Mouse (Mus musculus) liver, embryonic 14.5 days (tissue): Measurements from ENCODE around the gene Ppp1r12b.

Experiments
- CTCF ChIP-seq: IDR thresholded peaks from 2 replicates; pipeline ENCODE4 v1.5.1; 2016; ENCODE audit warnings: antibody characterized with exemption, low read depth, control low read depth
- EP300 ChIP-seq: IDR thresholded peaks from 2 replicates; pipeline ENCODE4 v1.6.1; 2016; ENCODE audit warnings: antibody characterized with exemption, low read depth

GRCm38 (mm10) chr1:134708801-134709385, 246.8 kb downstream of the Ppp1r12b start:
- no peak for TF ChIP-seq CTCF
- no peak for TF ChIP-seq EP300
